Mouse (Mus musculus) layer of hippocampus, adult 9-10 months (tissue): ENCODE measurements around the gene Plekha6.

ENCODE experiments used
- DNase-seq: peaks from one replicate; pipeline ENCODE4 v3.0.0; 2022; ENCODE audit warnings: low spot score

Plekha6 gene

GRCm38 (mm10) chr1:133146014-133147009, 17.7 kb upstream of the Plekha6 start:
- peak; percentile 59 for DNase-seq

GRCm38 (mm10) chr1:133147324-133147723, 16.7 kb upstream of the Plekha6 start:
- no peak for DNase-seq

- DNase-seq, result no peak
Observed at GRCm38 (mm10) chr1:133148122-133148521, 15.9 kb upstream of the Plekha6 start.

GRCm38 (mm10) chr1:133150556-133150955, 13.5 kb upstream of the Plekha6 start:
- no peak for DNase-seq

GRCm38 (mm10) chr1:133152213-133152612, 11.8 kb upstream of the Plekha6 start:
- no peak for DNase-seq

GRCm38 (mm10) chr1:133155270-133155669, 8.7 kb upstream of the Plekha6 start:
- no peak for DNase-seq

- DNase-seq, result no peak
Observed at GRCm38 (mm10) chr1:133159128-133159564, 4.9 kb upstream of the Plekha6 start.

- no peak for DNase-seq
Observed at GRCm38 (mm10) chr1:133161559-133161958, 2.5 kb upstream of the Plekha6 start.

GRCm38 (mm10) chr1:133162046-133162445, 2.0 kb upstream of the Plekha6 start:
- DNase-seq, result no peak

- DNase-seq, result no peak
Observed at GRCm38 (mm10) chr1:133162981-133163380, 1.0 kb upstream of the Plekha6 start.

GRCm38 (mm10) chr1:133164591-133165011, 591 bp downstream of the Plekha6 start:
- no peak for DNase-seq

GRCm38 (mm10) chr1:133165111-133165510, 1.1 kb downstream of the Plekha6 start:
- DNase-seq, result no peak

- no peak for DNase-seq
Observed at GRCm38 (mm10) chr1:133168318-133169060, 4.5 kb downstream of the Plekha6 start.

GRCm38 (mm10) chr1:133170196-133170595, 6.2 kb downstream of the Plekha6 start:
- DNase-seq, result no peak

GRCm38 (mm10) chr1:133171357-133171756, 7.3 kb downstream of the Plekha6 start:
- DNase-seq, result no peak

- DNase-seq, result no peak
Observed at GRCm38 (mm10) chr1:133175150-133175549, 11.1 kb downstream of the Plekha6 start.

GRCm38 (mm10) chr1:133177480-133178172, 13.6 kb downstream of the Plekha6 start:
- DNase-seq, result no peak

- no peak for DNase-seq
Observed at GRCm38 (mm10) chr1:133178732-133179440, 14.9 kb downstream of the Plekha6 start.

- peak; percentile 55 for DNase-seq
Observed at GRCm38 (mm10) chr1:133181072-133182015, 17.3 kb downstream of the Plekha6 start.

GRCm38 (mm10) chr1:133182016-133182705, 18.2 kb downstream of the Plekha6 start:
- DNase-seq, result no peak
